Mouse (Mus musculus): ENCODE results near the gene Slc25a17. TPM values are rescaled to one million over a fixed set of nuclear protein-coding genes. Genes with fewer than 3 reads are reported as not detected.

Gene Slc25a17
- polyA plus RNA-seq, 2 experiments = 25.1 to 40.0 TPM

- no peak overlapping the region for H3K4me3 ChIP-seq (ENCODE audit: insufficient read depth in 1 of 2, low read depth in 2 of 2, low read length in 2 of 2)
- no peak overlapping the region for H3K4me2 ChIP-seq (ENCODE audit: low read depth)
- H3K9me3 ChIP-seq (ENCODE audit: control insufficient read depth, low read length) = no peaks in the 10 kb centered on the region
- H3K27ac ChIP-seq = no peak overlapping the region
- H3K27me3 ChIP-seq (ENCODE audit: control insufficient read depth, insufficient read depth, low read length) = no peaks in the 10 kb centered on the region
- no peak overlapping the region for H3K9ac ChIP-seq (replicated peaks)
- no peaks in the 10 kb centered on the region for H3K4me1 ChIP-seq (replicated peaks; ENCODE audit: control insufficient read depth in 2 of 2, insufficient read depth in 2 of 2, low read length in 1 of 2)
- no peak for TF ChIP-seq CTCF (IDR thresholded peaks at IDR 0.05; ENCODE audit: low read depth)
- no peak for TF ChIP-seq EP300 (IDR thresholded peaks at IDR 0.05; ENCODE audit: low read depth)
- DNase-seq (ENCODE audit: low read depth in 3 of 3, low spot score in 3 of 3) = no peak
- H3K36me3 ChIP-seq (replicated peaks; ENCODE audit: control insufficient read depth, insufficient read depth, low read depth) = peaks cover 2% of the 10 kb centered on the region
- no peak for ATAC-seq (ENCODE audit: insufficient read depth)
- 73% methylated on average over 4 of the region's 4 CpGs for WGBS (ENCODE audit: insufficient replicate concordance)
Measured at GRCm38 (mm10) chr15:81332517-81332916, 28.1 kb downstream of the Slc25a17 start.

- WGBS (ENCODE audit: insufficient replicate concordance) = 51% methylated on average over 3 of the region's 3 CpGs
- no peak for DNase-seq (ENCODE audit: low read depth in 3 of 3, low spot score in 3 of 3)
- H3K27ac ChIP-seq = no peak overlapping the region
Measured at GRCm38 (mm10) chr15:81330816-81331433, 29.7 kb downstream of the Slc25a17 start.

DNA sequence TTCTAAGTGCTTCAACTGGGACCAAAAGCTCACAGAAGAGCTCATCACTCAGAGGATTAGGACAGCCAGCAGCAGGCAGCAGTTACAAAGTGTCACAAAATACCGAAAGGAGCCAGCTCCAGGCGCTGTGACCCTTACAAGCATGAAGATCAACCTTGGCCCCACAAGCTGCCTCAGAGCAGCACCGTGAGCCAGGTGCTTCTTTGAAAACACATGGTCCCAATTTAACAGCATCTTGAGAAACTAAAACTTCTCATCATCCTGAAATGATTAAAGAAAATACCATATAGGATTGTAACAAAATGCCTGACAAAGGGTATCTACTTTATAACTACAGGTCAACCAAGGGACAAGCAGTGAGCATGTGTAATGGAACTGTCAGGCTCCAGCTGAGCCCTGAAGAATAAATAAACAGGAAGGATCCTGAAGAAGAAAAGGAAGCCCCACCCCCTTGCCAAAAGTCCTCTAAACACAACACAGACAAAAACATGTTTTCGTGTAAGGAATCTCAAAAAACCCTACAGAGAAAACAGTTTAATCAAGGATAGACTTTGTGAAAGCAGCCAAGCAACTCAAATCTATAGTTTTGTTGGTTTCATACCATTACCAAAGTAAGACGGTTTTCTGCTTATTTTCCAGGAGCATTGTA, 30.8 kb downstream of the Slc25a17 start:
- Histone ChIP-seq H3K36me3 (replicated peaks; ENCODE audit: control insufficient read depth, insufficient read depth, low read depth) (peaks cover 2% of the 10 kb centered on the region), H3K4me3 (ENCODE audit: insufficient read depth in 1 of 2, low read depth in 2 of 2, low read length in 2 of 2) (no peak overlapping the region), H3K9me3 (ENCODE audit: control insufficient read depth, low read length) (no peaks in the 10 kb centered on the region), H3K27me3 (ENCODE audit: control insufficient read depth, insufficient read depth, low read length) (no peaks in the 10 kb centered on the region), H3K9ac (replicated peaks) (no peak overlapping the region), H3K4me2 (ENCODE audit: low read depth) (no peak overlapping the region), H3K27ac (no peak overlapping the region), H3K4me1 (replicated peaks; ENCODE audit: control insufficient read depth in 2 of 2, insufficient read depth in 2 of 2, low read length in 1 of 2) (no peaks in the 10 kb centered on the region)
- WGBS (ENCODE audit: insufficient replicate concordance) = 74% methylated on average over 5 of the region's 5 CpGs
- DNase-seq (ENCODE audit: low read depth in 3 of 3, low spot score in 3 of 3) (no peak), ATAC-seq (ENCODE audit: insufficient read depth) (no peak)
- TF ChIP-seq CTCF (IDR thresholded peaks at IDR 0.05; ENCODE audit: low read depth) (no peak), EP300 (IDR thresholded peaks at IDR 0.05; ENCODE audit: low read depth) (no peak)

More at GRCm38 (mm10) chr15:81330816-81331433, 29.7 kb downstream of the Slc25a17 start:
- Histone ChIP-seq H3K9me3 (ENCODE audit: control insufficient read depth, low read length) (no peaks in the 10 kb centered on the region), H3K4me3 (ENCODE audit: insufficient read depth in 1 of 2, low read depth in 2 of 2, low read length in 2 of 2) (no peak overlapping the region), H3K4me1 (replicated peaks; ENCODE audit: control insufficient read depth in 2 of 2, insufficient read depth in 2 of 2, low read length in 1 of 2) (no peaks in the 10 kb centered on the region), H3K36me3 (replicated peaks; ENCODE audit: control insufficient read depth, insufficient read depth, low read depth) (peaks cover 2% of the 10 kb centered on the region), H3K4me2 (ENCODE audit: low read depth) (no peak overlapping the region), H3K9ac (replicated peaks) (no peak overlapping the region), H3K27me3 (ENCODE audit: control insufficient read depth, insufficient read depth, low read length) (no peaks in the 10 kb centered on the region)
- no peak for TF ChIP-seq CTCF (IDR thresholded peaks at IDR 0.05; ENCODE audit: low read depth)
- no peak for ATAC-seq (ENCODE audit: insufficient read depth)

GRCm38 (mm10) chr15:81327501-81327900, 33.1 kb downstream of the Slc25a17 start:
- 80% methylated on average over 7 of the region's 7 CpGs for whole genome bisulfite sequencing (ENCODE audit: insufficient replicate concordance)

DNA sequence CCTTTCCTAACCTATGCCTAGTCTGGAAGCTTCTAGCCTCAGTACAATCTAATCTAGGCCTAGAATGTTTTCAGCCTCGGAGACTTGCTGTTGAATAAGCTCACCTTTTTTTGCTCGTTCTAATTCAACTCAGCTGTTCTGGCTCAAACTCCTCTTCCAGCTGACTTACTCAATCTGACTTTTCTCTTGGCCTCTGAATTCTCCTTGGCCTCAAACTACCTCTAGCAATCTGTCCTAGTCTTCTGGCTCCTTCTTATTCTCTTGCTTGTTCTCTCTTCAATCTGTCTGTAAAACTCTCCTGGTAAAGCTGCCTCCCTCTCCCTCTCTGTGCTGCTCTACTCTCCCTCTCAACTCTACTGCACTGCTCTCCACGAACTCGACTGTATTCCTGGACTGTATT, 35.6 kb downstream of the Slc25a17 start:
- H3K4me1 ChIP-seq (replicated peaks; ENCODE audit: control insufficient read depth in 2 of 2, insufficient read depth in 2 of 2, low read length in 1 of 2) = no peaks in the 10 kb centered on the region
- no peak for TF ChIP-seq EP300 (IDR thresholded peaks at IDR 0.05; ENCODE audit: low read depth)
- no peak for TF ChIP-seq CTCF (IDR thresholded peaks at IDR 0.05; ENCODE audit: low read depth)
- no peak overlapping the region for H3K9ac ChIP-seq (replicated peaks)
- H3K27ac ChIP-seq = no peak overlapping the region
- 61% methylated on average over 4 of the region's 4 CpGs for WGBS (ENCODE audit: insufficient replicate concordance)
- no peak overlapping the region for H3K4me2 ChIP-seq (ENCODE audit: low read depth)
- H3K4me3 ChIP-seq (ENCODE audit: insufficient read depth in 1 of 2, low read depth in 2 of 2, low read length in 2 of 2) = no peak overlapping the region
- peaks cover 14% of the 10 kb centered on the region for H3K36me3 ChIP-seq (replicated peaks; ENCODE audit: control insufficient read depth, insufficient read depth, low read depth)
- ATAC-seq (ENCODE audit: insufficient read depth) (no peak), DNase-seq (ENCODE audit: low read depth in 3 of 3, low spot score in 3 of 3) (no peak)
- H3K9me3 ChIP-seq (ENCODE audit: control insufficient read depth, low read length) = no peaks in the 10 kb centered on the region
- H3K27me3 ChIP-seq (ENCODE audit: control insufficient read depth, insufficient read depth, low read length) = no peaks in the 10 kb centered on the region

More at GRCm38 (mm10) chr15:81327501-81327900, 33.1 kb downstream of the Slc25a17 start:
- no peak for TF ChIP-seq EP300 (IDR thresholded peaks at IDR 0.05; ENCODE audit: low read depth)
- Histone ChIP-seq H3K4me3 (ENCODE audit: insufficient read depth in 1 of 2, low read depth in 2 of 2, low read length in 2 of 2) (no peak overlapping the region), H3K36me3 (replicated peaks; ENCODE audit: control insufficient read depth, insufficient read depth, low read depth) (peaks cover 6% of the 10 kb centered on the region), H3K27ac (no peak overlapping the region), H3K27me3 (ENCODE audit: control insufficient read depth, insufficient read depth, low read length) (no peaks in the 10 kb centered on the region), H3K9me3 (ENCODE audit: control insufficient read depth, low read length) (no peaks in the 10 kb centered on the region), H3K4me2 (ENCODE audit: low read depth) (no peak overlapping the region), H3K9ac (replicated peaks) (no peak overlapping the region), H3K4me1 (replicated peaks; ENCODE audit: control insufficient read depth in 2 of 2, insufficient read depth in 2 of 2, low read length in 1 of 2) (no peaks in the 10 kb centered on the region)
- ATAC-seq (ENCODE audit: insufficient read depth) (no peak), DNase-seq (ENCODE audit: low read depth in 3 of 3, low spot score in 3 of 3) (no peak)
